Mouse (Mus musculus) liver, postnatal 0 days (tissue): ENCODE data around the gene Snx18.

Experiments
- CTCF ChIP-seq: sonication (generic); IDR thresholded peaks from 2 replicates; pipeline ENCODE4 v1.5.1; 2016; ENCODE audit warnings: antibody characterized with exemption, low read depth
- EP300 ChIP-seq: IDR thresholded peaks from 2 replicates; pipeline ENCODE4 v1.6.1; 2016; ENCODE audit warnings: antibody characterized with exemption, low read depth, mild to moderate bottlenecking

GRCm38 (mm10) chr13:113549021-113549420, 69.3 kb downstream of the Snx18 start:
- TF ChIP-seq CTCF (no peak), EP300 (no peak)
